Mouse (Mus musculus) kidney, adult 10 weeks (tissue): ENCODE measurements around the gene Dpy19l1. TPM values are rescaled to one million over a fixed set of nuclear protein-coding genes. Genes with fewer than 3 reads are reported as not detected.

Source experiments
- polyA plus RNA-seq: library from polyadenylated mRNA; stranded (reverse); fragments of 350-450 nt; fragmentation: Illumina TruSeq; extraction: RNeasy Lipid Tissue Mini Kit (QIAGEN cat#74804); gene quantifications from one replicate; pipeline ENCODE4 v1.2.3, GENCODE M21; 2014; ENCODE audit warnings: low read depth, low replicate concordance

Gene Dpy19l1
- 11.3 TPM for polyA plus RNA-seq

GRCm38 (mm10) chr9:24503067-24503857 lies at the start of gene Dpy19l1:
TSS of gene Dpy19l1 (minus strand) at chr9:24503140.

Other genes starting within 250 kb of the Dpy19l1 start
- not detected for gene Cypt4, start 122.1 kb upstream of the Dpy19l1 start, polyA plus RNA-seq
- not detected for gene Dpy19l2, start 193.2 kb upstream of the Dpy19l1 start, polyA plus RNA-seq